Mouse (Mus musculus): Measurements from ENCODE around the gene Rnf133. TPM values are rescaled to one million over a fixed set of nuclear protein-coding genes. Genes with fewer than 3 reads are reported as not detected.

Gene Rnf133
- total RNA-seq (2015; ENCODE audit: low replicate concordance) (not detected in 2 replicates), total RNA-seq (2017; ENCODE audit: low replicate concordance) (not detected in 2 replicates)

DNA sequence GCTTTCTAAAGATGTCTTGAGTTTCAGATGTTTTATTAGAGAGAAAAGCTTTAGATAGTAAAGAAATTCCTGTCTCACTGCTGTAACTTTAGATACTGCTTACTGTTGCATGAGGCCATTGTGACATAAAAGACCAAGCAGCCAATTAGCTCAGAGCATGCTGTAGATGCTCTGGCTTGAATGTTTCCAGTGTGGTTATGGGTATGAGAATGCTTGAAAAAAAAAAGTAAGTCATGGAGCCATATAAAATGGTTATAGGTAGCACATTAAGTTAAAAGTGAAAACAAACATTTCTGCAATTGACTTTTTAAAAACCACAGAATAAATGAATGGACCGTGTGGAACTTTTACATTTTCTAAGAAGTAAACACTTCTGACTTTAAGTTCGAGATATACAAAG lies at the start of gene Rnf133:
Gene Rnf133 (minus strand): TSS at position 101 of the 400 bp plus-strand sequence.
- no peak for ATAC-seq (replicated peaks; ENCODE audit: low FRiP score, poor library complexity, severe bottlenecking)

DNA sequence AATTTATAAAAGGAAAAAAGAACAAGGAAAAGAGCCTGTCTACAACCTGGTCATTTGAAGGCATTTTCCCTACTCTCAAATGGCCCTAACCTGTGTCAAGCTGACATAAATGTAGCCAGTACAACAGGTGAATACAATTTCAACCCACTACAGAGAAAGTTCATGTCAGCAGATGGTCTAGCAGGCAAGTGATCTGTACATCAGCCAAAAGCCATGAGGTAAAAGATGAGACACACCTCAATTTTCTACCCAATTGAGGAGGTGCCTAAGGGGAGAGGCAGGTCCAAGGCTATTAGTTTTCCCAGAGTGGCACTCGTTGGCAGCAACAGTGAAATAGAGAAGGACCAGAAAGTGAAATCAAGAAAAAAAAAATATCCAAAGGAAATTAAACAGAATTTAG lies 28.1 kb upstream of the Rnf133 start:
- ATAC-seq (replicated peaks; ENCODE audit: low FRiP score, poor library complexity, severe bottlenecking), result no peak

DNA sequence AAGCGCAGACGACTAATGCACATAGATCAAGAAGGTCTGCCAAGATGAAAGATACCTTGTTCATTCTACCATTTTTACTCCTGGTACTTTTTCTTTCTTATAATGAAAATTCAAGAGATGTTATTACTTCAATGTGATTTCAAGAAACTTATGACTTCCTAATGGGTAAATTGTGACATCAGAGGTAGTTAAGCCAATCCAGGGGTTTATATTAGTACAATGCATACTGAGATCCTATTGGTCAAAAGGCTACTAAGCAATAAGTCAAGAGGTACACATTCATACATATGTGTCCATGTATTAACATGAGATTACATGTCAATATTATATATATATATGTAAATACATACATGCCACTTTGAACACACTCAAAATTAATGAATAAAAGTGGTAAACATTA lies 4.9 kb upstream of the Rnf133 start, which contains the start of gene Rnf148:
Gene Rnf148 (minus strand): TSS at position 101 of the 400 bp plus-strand sequence.
- no peak for ATAC-seq (replicated peaks; ENCODE audit: low FRiP score, poor library complexity, severe bottlenecking)

DNA sequence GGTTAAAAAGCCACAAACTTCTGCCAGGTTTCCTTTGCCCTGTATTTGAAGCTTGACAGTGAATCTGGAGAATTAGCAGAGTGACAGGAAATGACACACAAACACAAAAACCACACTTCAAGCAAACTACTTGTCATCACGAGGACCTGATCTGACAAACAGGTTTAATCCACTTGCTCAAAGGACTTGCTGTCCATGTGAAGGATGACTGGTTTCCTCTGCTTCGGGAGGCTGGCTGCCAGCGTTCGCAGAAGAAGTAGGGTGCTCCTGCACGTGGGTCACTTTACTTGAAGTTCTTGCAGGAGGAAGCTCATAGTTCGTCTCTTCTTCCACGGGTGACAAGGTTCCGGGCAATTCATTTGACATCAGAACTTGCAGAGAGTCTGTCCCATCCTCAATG lies 1.4 kb downstream of the Rnf133 start:
- no peak for ATAC-seq (replicated peaks; ENCODE audit: low FRiP score, poor library complexity, severe bottlenecking)

DNA sequence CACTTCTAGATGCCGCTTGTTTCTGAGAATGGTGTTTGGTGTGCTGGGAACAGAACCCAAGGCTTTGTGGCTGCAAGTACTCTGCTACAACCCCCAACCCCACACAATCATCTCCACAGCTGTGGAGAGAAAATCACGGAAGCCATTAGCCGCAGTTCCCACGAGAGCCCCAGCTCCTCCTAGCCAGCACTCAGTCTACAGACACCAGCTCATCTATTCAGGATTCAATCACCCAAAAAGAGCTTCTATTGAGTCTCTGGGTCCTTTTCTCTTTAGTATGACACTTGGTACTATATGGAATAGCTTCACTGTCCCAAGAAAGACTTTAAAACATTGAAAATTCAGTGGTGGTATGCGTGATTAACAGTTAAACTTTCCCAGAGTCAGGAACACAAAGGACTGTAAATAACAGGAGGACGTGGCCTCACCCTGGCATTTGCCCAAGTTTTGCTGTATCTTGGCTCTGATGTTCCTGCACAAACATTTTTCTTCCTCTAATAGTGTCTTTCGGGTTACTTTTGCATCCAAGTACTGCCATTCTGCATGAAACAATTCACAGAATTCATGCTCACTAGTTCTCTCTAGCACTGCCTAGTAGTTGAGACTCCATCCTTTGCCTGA lies 2.4 kb downstream of the Rnf133 start:
- ATAC-seq (replicated peaks; ENCODE audit: low FRiP score, poor library complexity, severe bottlenecking), result no peak

DNA sequence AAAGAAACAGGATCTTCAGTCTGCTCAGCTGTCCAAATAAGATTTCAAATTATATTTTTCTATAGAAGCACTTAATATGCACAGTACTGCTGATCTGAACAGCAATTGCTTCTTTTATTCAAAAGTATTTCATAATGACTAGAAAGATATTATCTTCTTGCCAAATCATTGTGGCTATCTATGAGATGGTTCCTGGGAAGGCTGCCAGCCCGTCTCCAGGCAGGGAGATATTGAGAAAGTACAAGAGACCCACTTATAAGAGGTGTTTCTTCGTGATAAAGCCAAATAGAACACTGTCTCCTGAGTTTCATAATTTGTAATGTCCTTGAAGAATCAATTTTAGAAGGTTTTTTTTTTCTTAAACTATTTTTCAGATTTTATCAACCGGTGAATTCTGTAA lies 13.0 kb downstream of the Rnf133 start:
- ATAC-seq (replicated peaks; ENCODE audit: low FRiP score, poor library complexity, severe bottlenecking), result no peak

DNA sequence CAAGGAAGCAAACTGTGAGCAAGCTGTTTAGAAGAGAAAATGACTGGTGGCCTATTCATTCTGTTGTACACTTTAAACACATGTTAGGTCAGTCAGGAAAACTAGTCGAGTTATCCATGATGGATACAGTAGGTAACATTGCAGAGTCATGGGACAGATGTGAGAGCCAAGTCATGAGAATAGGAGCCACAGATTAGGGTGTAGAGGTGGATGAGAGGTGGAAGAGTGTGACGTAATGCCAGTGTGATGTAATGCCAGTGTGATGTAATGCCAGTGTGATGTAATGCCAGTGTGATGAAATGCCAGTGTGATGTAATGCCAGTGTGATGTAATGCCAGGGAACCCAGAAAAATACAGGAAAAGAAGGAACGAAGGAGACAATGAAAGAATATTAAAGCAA lies 14.9 kb downstream of the Rnf133 start:
- ATAC-seq (replicated peaks; ENCODE audit: low FRiP score, poor library complexity, severe bottlenecking), result no peak

DNA sequence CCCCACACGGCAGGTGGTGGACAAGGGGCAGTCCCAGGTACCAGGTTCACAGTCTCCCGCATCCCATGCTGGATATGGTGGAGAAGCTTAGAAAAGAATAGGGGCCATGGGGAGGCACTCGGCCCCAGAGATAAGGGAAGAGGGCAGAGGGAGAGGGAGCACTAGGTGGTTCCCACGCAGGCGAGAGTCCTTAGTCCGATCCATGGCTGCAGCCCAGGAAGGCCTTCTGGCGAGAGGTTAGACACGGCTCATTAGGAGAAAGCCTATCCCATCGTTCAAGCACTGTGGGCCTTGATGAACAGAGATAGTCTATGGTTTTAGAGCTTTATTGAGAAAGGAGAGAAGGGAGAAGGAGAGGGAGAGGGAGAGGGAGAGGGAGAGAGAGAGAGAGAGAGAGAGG lies 16.1 kb downstream of the Rnf133 start:
- no peak for ATAC-seq (replicated peaks; ENCODE audit: low FRiP score, poor library complexity, severe bottlenecking)

DNA sequence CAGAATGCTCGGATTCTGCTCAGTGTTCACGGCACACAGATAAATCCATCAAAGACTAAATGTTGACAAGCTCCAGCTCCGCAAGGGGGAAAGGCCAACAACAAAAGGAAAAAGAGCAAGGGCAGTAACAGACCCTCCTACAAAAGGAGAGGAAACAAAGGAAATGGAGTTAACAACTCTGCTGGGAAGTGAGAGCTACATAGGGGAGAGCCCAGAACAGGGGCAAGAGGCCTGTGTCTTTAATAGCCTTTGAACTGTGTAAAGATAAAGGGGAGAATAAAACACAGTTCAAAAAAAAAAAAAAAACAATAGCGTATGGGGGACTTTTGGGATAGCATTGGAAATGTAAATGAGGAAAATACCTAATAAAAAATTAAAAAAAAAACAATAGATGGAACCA lies 19.6 kb downstream of the Rnf133 start:
- ATAC-seq (replicated peaks; ENCODE audit: low FRiP score, poor library complexity, severe bottlenecking), result no peak

Other genes with a start within 250 kb of the Rnf133 start
- gene Rnf148, start 4.8 kb upstream of the Rnf133 start, total RNA-seq (2015; ENCODE audit: low replicate concordance), result not detected in 2 replicates
- gene Rnf148, start 4.8 kb upstream of the Rnf133 start, total RNA-seq (2017; ENCODE audit: low replicate concordance), result not detected in 2 replicates
- not detected in 2 replicates for gene Cadps2, start 189.1 kb upstream of the Rnf133 start, total RNA-seq (2015; ENCODE audit: low replicate concordance)
- 0.70 TPM in 1 of 2 replicates, not detected in the other for gene Cadps2, start 189.1 kb upstream of the Rnf133 start, total RNA-seq (2017; ENCODE audit: low replicate concordance)

Data from erythroblast, adult 5-6 weeks (primary cell).